Mouse (Mus musculus) lung, embryonic 16.5 days (tissue): ENCODE data around the gene Itm2a. TPM values are rescaled to one million over a fixed set of nuclear protein-coding genes. Genes with fewer than 3 reads are reported as not detected.

Experiments used
- ATAC-seq: fragments of 200-750 bp; cut with Nextera tagmentation; 2 replicates; pipeline ENCODE4 v1.8.0; 2017; ENCODE audit warnings: low read depth, mild to moderate bottlenecking, moderate library complexity
- H3K27ac ChIP-seq: fragments of 300-500 bp; sonication (generic); 2 replicates; pipeline ENCODE4 v1.5.1; 2014; ENCODE audit warnings: mild to moderate bottlenecking, control low read depth, low read length
- H3K27me3 ChIP-seq: fragments of 300-500 bp; sonication (generic); 2 replicates; pipeline ENCODE4 v1.6.1; 2014; ENCODE audit warnings: low read depth, low read length, mixed read lengths; ENCODE audit not compliant: control insufficient read depth, insufficient read depth
- H3K36me3 ChIP-seq: fragments of 300-500 bp; sonication (generic); 2 replicates; pipeline ENCODE4 v1.6.1; 2014; ENCODE audit warnings: low read length; ENCODE audit not compliant: control insufficient read depth, insufficient read depth
- H3K4me1 ChIP-seq: fragments of 300-500 bp; sonication (generic); replicated peaks from 2 replicates; pipeline ENCODE4 v1.6.1; 2014; ENCODE audit warnings: low read length, mixed read lengths; ENCODE audit not compliant: control insufficient read depth, insufficient read depth
- H3K4me2 ChIP-seq: fragments of 300-500 bp; sonication (generic); 2 replicates; pipeline ENCODE4 v1.6.1; 2014; ENCODE audit warnings: low read depth, low read length, control low read depth
- H3K4me3 ChIP-seq: fragments of 300-500 bp; sonication (generic); 2 replicates; pipeline ENCODE4 v1.5.1; 2014; ENCODE audit warnings: mild to moderate bottlenecking, low read length, control low read depth
- H3K9ac ChIP-seq: fragments of 300-500 bp; sonication (generic); 2 replicates; pipeline ENCODE4 v1.6.1; 2014; ENCODE audit warnings: low read length, control low read depth
- H3K9me3 ChIP-seq: fragments of 300-500 bp; sonication (generic); 2 replicates; pipeline ENCODE4 v1.6.1; 2016; ENCODE audit warnings: low read length; ENCODE audit not compliant: control insufficient read depth
- WGBS: fragments of 180-500 bp; shearing (Covaris S2); extraction: QIAGEN DNeasy Blood & Tissue Kit; methylation state at CpG from one replicate; pipeline ENCODE4 v1.1.7; 2014; 5-methylcytosine and 5-hydroxymethylcytosine counted together
- polyA plus RNA-seq: library from polyadenylated mRNA; unstranded; fragments of >200 nt; fragmentation: Nextera tagmentation; extraction: Ambion mirVana; gene quantifications from 2 replicates; pipeline ENCODE4 v1.2.1, GENCODE M21; 2015

Gene Itm2a
- 356 and 390 TPM in 2 replicates for polyA plus RNA-seq

- peak within 1 kb of the TSS; percentile 36; the same call in 1 of the 2 replicates for H3K27ac ChIP-seq
- peak within 1 kb of the TSS; percentile 61 for H3K4me2 ChIP-seq
- no peaks in the 10 kb centered on the region for H3K27me3 ChIP-seq
- H3K9me3 ChIP-seq = no peaks in the 10 kb centered on the region
- peak; percentile 99 for ATAC-seq
- H3K4me3 ChIP-seq = peak within 1 kb of the TSS; percentile 63
- H3K4me1 ChIP-seq = no peaks in the 10 kb centered on the region
- 13% methylated on average over 27 of the region's 30 CpGs for WGBS
- H3K9ac ChIP-seq = peak within 1 kb of the TSS; percentile 68
- no peaks in the 10 kb centered on the region for H3K36me3 ChIP-seq
Measured at GRCm38 (mm10) chrX:107402915-107403912, at the start of gene Itm2a. Itm2a (minus strand) TSS chrX:107403376.

DNA sequence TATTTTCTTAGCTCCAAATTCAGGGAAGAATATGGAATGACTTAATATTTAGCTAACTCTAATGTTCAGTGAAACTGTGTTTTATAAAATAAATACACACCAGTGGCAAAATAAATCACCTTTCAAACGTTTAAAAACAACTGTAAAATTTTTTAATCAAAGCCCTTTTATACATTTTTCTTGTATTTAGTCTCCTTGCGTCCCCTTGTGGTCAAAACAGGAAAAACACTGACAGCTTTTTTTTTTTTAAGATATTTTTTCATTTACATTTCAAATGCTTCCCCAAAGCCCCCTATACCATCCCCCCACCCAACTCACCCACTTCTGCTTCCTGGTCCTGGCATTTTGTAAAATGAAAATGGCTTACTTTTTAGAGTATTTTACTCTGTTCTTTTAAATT, 32.7 kb upstream of the Itm2a start:
- no peak for ATAC-seq
- Histone ChIP-seq H3K9me3 (no peaks in the 10 kb centered on the region), H3K4me1 (no peaks in the 10 kb centered on the region), H3K4me3 (no peak overlapping the region), H3K4me2 (no peak overlapping the region), H3K36me3 (no peaks in the 10 kb centered on the region), H3K9ac (no peak overlapping the region), H3K27me3 (no peaks in the 10 kb centered on the region), H3K27ac (no peak overlapping the region)
- 0% methylated on average over 2 of the region's 2 CpGs for WGBS

GRCm38 (mm10) chrX:107421304-107421703, 18.1 kb upstream of the Itm2a start:
- Histone ChIP-seq H3K4me3 (no peak overlapping the region), H3K9ac (no peak overlapping the region), H3K27me3 (no peaks in the 10 kb centered on the region), H3K9me3 (no peaks in the 10 kb centered on the region), H3K4me1 (no peaks in the 10 kb centered on the region), H3K27ac (no peak overlapping the region), H3K4me2 (no peak overlapping the region), H3K36me3 (no peaks in the 10 kb centered on the region)
- 78% methylated on average over 2 of the region's 2 CpGs for WGBS
- no peak for ATAC-seq

GRCm38 (mm10) chrX:107417345-107417744, 14.2 kb upstream of the Itm2a start:
- 46% methylated on average over 3 of the region's 3 CpGs for WGBS
- no peak overlapping the region for H3K4me2 ChIP-seq
- no peak overlapping the region for H3K27ac ChIP-seq
- no peak for ATAC-seq
- H3K4me3 ChIP-seq = no peak overlapping the region
- no peaks in the 10 kb centered on the region for H3K4me1 ChIP-seq
- H3K9ac ChIP-seq = no peak overlapping the region
- H3K27me3 ChIP-seq = no peaks in the 10 kb centered on the region
- H3K9me3 ChIP-seq = no peaks in the 10 kb centered on the region
- H3K36me3 ChIP-seq = no peaks in the 10 kb centered on the region

DNA sequence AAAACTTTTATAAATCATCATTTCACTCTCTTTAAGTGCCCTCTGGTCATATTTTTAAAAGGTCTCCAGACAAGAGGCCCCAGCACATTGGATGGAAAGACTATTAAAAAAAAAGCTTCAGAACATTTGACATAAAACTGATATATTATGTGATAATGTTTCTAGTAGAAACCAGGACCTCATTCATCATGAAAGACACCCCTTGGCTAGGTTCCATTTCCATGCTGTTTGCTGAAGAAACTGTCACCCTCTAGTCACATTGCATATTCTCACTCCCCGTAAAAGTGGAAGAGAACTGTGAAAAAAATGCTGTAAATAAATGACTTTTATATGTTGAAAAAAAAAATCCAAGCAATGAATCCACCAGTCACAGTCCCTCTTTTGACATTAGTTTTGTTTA, 12.8 kb upstream of the Itm2a start:
- WGBS = 55% methylated on average over 1 of the region's 1 CpGs
- H3K9ac ChIP-seq = no peak overlapping the region
- H3K4me3 ChIP-seq = no peak overlapping the region
- no peak overlapping the region for H3K27ac ChIP-seq
- ATAC-seq = peak; percentile 31; the same call in 1 of the 2 replicates
- no peaks in the 10 kb centered on the region for H3K9me3 ChIP-seq
- no peak overlapping the region for H3K4me2 ChIP-seq
- no peaks in the 10 kb centered on the region for H3K27me3 ChIP-seq
- no peaks in the 10 kb centered on the region for H3K36me3 ChIP-seq
- no peaks in the 10 kb centered on the region for H3K4me1 ChIP-seq

GRCm38 (mm10) chrX:107402481-107402880, 695 bp downstream of the Itm2a start:
- no peak overlapping the region for H3K27ac ChIP-seq
- no peaks in the 10 kb centered on the region for H3K4me1 ChIP-seq
- 19% methylated on average over 18 of the region's 18 CpGs for WGBS
- H3K4me2 ChIP-seq = peak overlapping the region; percentile 61
- ATAC-seq = peak; percentile 37; the same call in 1 of the 2 replicates
- peak overlapping the region; percentile 63 for H3K4me3 ChIP-seq
- no peaks in the 10 kb centered on the region for H3K9me3 ChIP-seq
- no peaks in the 10 kb centered on the region for H3K36me3 ChIP-seq
- H3K27me3 ChIP-seq = no peaks in the 10 kb centered on the region
- peak overlapping the region; percentile 68 for H3K9ac ChIP-seq

GRCm38 (mm10) chrX:107399087-107399486, 4.1 kb downstream of the Itm2a start:
- H3K27me3 ChIP-seq = no peaks in the 10 kb centered on the region
- no peak for ATAC-seq
- 86% methylated on average over 8 of the region's 8 CpGs for WGBS

GRCm38 (mm10) chrX:107393256-107393655, 9.9 kb downstream of the Itm2a start:
- peak; percentile 74 for ATAC-seq
- 30% methylated on average over 3 of the region's 3 CpGs for WGBS

More at GRCm38 (mm10) chrX:107399087-107399486, 4.1 kb downstream of the Itm2a start:
- H3K27ac ChIP-seq = no peak overlapping the region
- no peak overlapping the region for H3K4me2 ChIP-seq
- H3K36me3 ChIP-seq = no peaks in the 10 kb centered on the region
- no peaks in the 10 kb centered on the region for H3K9me3 ChIP-seq
- no peak overlapping the region for H3K4me3 ChIP-seq
- no peaks in the 10 kb centered on the region for H3K4me1 ChIP-seq
- H3K9ac ChIP-seq = no peak overlapping the region

GRCm38 (mm10) chrX:107375329-107375728, 27.8 kb downstream of the Itm2a start:
- Histone ChIP-seq H3K27me3 (no peaks in the 10 kb centered on the region), H3K4me1 (no peaks in the 10 kb centered on the region), H3K4me2 (no peak overlapping the region), H3K9me3 (no peaks in the 10 kb centered on the region), H3K4me3 (no peak overlapping the region), H3K27ac (no peak overlapping the region), H3K9ac (no peak overlapping the region), H3K36me3 (no peaks in the 10 kb centered on the region)
- no peak for ATAC-seq
- 39% methylated on average over 1 of the region's 1 CpGs for WGBS

More at GRCm38 (mm10) chrX:107393256-107393655, 9.9 kb downstream of the Itm2a start:
- Histone ChIP-seq H3K9me3 (no peaks in the 10 kb centered on the region), H3K9ac (no peak overlapping the region), H3K27me3 (no peaks in the 10 kb centered on the region), H3K27ac (no peak overlapping the region), H3K4me3 (no peak overlapping the region), H3K4me2 (no peak overlapping the region), H3K4me1 (no peaks in the 10 kb centered on the region), H3K36me3 (no peaks in the 10 kb centered on the region)
